Mouse (Mus musculus) kidney, adult 2 months (tissue): ENCODE measurements around the gene Olfr1496. TPM values are rescaled to one million over a fixed set of nuclear protein-coding genes. Genes with fewer than 3 reads are reported as not detected.

ENCODE experiments used
- DNase-seq: peaks from one replicate; pipeline ENCODE4 v3.0.0; 2021
- H3K27ac ChIP-seq: fragments of 200-500 bp; 2 replicates; pipeline ENCODE4 v1.5.1; 2012; ENCODE audit warnings: low read depth, low read length, control low read depth, inconsistent platforms; ENCODE audit not compliant: insufficient read depth
- H3K27me3 ChIP-seq: fragments of 200-500 bp; replicated peaks from 2 replicates; pipeline ENCODE4 v1.6.1; 2012; ENCODE audit warnings: mild to moderate bottlenecking, moderate library complexity, low read length, inconsistent platforms; ENCODE audit not compliant: control insufficient read depth, insufficient read depth
- H3K36me3 ChIP-seq: fragments of 200-500 bp; 2 replicates; pipeline ENCODE4 v1.6.1; 2012; ENCODE audit warnings: mild to moderate bottlenecking, moderate library complexity, low read length, inconsistent platforms; ENCODE audit not compliant: control insufficient read depth, insufficient read depth
- H3K4me1 ChIP-seq: fragments of 200-500 bp; 2 replicates; pipeline ENCODE4 v1.6.1; 2011; ENCODE audit warnings: low read length; ENCODE audit not compliant: control insufficient read depth, insufficient read depth
- H3K4me3 ChIP-seq: fragments of 200-500 bp; 2 replicates; pipeline ENCODE4 v1.5.1; 2011; ENCODE audit warnings: mild to moderate bottlenecking, low read depth, low read length, control low read depth; ENCODE audit not compliant: insufficient read depth
- CTCF ChIP-seq: fragments of 200-500 bp; conservative IDR thresholded peaks from 2 replicates; pipeline ENCODE4 v1.5.1; 2011; ENCODE audit warnings: low read depth, mild to moderate bottlenecking, control low read depth, low read length, moderate library complexity, mixed read lengths; ENCODE audit not compliant: insufficient read depth, insufficient read length
- POLR2A ChIP-seq: fragments of 200-500 bp; IDR thresholded peaks from one replicate; pipeline ENCODE4 v1.6.1; 2011; ENCODE audit warnings: low read depth, low read length, control low read depth
- WGBS: fragments of 180-500 bp; shearing (Covaris S2); methylation state at CpG from one replicate; pipeline ENCODE4 v1.1.7; 2018; 5-methylcytosine and 5-hydroxymethylcytosine counted together
- polyA plus RNA-seq: library from polyadenylated mRNA; depleted of rRNA; stranded (reverse); fragments of >200 nt; gene quantifications from 2 replicates; pipeline ENCODE4 v1.2.3, GENCODE M21; 2012; rRNA removed

The Olfr1496 gene
- polyA plus RNA-seq, 1 experiment = not detected

DNA sequence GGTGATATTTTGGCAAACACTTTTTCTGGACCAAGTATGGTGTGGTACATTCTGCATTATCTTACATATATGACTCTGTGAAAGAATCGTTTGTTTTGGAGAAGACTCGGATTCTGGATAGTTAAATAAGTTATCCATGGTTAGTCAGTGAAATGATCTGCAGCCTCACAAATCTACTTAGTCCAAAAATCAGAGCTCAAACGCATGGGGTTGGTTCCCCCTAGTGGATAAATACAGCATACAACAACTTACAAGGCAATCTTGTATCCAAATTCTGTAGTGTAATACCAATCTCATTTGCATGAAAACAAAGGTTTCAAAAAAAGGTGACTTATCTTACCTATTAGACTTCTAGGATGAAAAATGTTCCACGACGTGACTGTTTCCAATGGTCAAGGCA lies 41.1 kb downstream of the Olfr1496 start:
- no peaks in the 10 kb centered on the region for H3K27me3 ChIP-seq
- WGBS = 22% methylated on average over 5 of the region's 5 CpGs
- DNase-seq = no peak
- H3K36me3 ChIP-seq = no peaks in the 10 kb centered on the region
- TF ChIP-seq POLR2A (no peak), CTCF (no peak)
- no peak overlapping the region for H3K27ac ChIP-seq
- no peaks in the 10 kb centered on the region for H3K4me1 ChIP-seq
- no peak overlapping the region for H3K4me3 ChIP-seq

DNA sequence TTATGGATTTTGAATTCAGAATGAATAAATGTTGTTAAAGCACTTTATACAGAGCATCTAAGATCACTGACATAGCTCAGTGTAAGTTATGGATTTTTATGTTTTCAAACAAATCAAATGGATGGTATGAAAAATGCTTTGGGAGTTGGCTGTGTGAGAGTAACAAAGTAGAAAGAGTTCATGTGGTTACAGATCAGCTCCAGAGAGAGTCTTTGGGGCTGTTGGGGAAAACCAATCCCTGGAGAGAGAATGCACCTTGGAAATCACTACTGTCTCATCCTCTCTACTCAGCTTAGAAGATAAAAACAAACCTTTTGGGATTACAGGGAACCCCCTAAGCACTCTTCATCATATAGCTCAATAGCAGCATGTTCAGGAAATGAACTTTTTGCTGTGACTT lies 41.7 kb downstream of the Olfr1496 start, which contains the start of gene Olfr1499:
Gene Olfr1499 (minus strand): TSS at position 101 of the 400 bp plus-strand sequence.
- H3K4me3 ChIP-seq = no peak within 1 kb of the TSS
- no peak within 1 kb of the TSS for H3K27ac ChIP-seq
- TF ChIP-seq POLR2A (no peak), CTCF (no peak)
- H3K27me3 ChIP-seq = no peaks in the 10 kb centered on the region
- no peaks in the 10 kb centered on the region for H3K4me1 ChIP-seq
- no peaks in the 10 kb centered on the region for H3K36me3 ChIP-seq
- DNase-seq = no peak

DNA sequence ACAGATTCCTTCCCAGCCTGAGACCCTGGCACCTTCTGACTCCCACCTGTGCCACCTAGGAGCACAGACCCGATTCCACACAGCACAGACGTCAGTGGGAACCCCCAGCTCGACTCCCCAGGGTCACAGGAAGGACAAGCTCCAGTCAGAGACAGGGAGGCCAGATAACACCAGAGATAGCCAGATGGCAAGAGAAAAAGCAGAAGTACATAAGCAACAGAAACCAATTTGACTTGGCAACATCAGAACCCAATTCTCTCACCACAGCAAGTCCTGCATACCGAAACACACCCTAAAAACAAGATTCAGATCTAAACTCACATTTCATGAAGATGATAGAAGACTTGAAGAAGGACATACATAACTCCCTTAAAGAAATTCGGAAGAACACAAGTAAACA lies 43.2 kb downstream of the Olfr1496 start:
- TF ChIP-seq POLR2A = no peak
- no peak for TF ChIP-seq CTCF
- H3K4me1 ChIP-seq = no peaks in the 10 kb centered on the region
- H3K36me3 ChIP-seq = no peaks in the 10 kb centered on the region
- no peak overlapping the region for H3K27ac ChIP-seq
- no peak overlapping the region for H3K4me3 ChIP-seq
- no peak for DNase-seq
- H3K27me3 ChIP-seq = no peaks in the 10 kb centered on the region
- 56% methylated on average over 5 of the region's 5 CpGs for WGBS

DNA sequence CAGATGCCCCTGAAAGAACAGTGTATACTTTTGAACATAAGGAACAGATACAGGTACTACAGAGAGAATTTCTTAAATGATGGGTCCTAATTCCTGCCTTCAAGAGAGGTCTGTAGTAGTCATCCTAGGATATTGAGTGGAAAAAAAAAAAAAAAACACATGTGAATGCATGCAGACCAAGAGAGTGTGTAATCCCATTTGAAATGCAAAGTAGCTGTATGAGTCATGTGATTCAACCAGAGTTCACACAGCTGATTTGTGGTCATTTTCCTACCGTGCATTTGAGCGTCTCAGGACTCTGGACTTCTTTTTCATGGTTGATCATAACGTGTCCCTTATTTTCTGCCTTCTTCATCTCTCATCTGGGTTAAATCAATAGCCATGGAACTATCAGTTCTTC lies 50.8 kb downstream of the Olfr1496 start:
- H3K27me3 ChIP-seq = no peaks in the 10 kb centered on the region
- no peak overlapping the region for H3K27ac ChIP-seq
- H3K4me3 ChIP-seq = no peak overlapping the region
- no peak for DNase-seq
- no peaks in the 10 kb centered on the region for H3K36me3 ChIP-seq
- TF ChIP-seq CTCF (no peak), POLR2A (no peak)
- H3K4me1 ChIP-seq = no peaks in the 10 kb centered on the region
- 70% methylated on average over 3 of the region's 3 CpGs for WGBS

DNA sequence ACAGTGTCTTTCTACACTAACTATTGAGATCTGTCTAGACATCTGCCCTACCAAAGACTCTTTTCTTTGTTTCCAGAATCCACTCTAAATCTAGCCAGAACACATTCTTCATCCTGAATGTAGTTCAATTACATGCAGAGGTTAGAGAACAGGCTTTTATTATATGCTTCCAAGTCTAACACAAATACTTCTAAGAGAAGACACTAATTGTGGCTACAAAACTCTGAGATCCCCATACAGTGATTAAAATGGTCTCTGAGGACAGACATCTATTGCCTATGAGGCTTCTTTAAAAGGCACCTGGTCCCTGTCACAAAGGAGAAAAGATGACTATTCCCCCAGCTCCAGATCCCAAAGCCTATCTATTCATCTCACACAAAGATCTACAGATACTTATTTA lies 52.7 kb downstream of the Olfr1496 start, which contains the start of gene Olfr1500:
Gene Olfr1500 (minus strand): TSS at position 101 of the 400 bp plus-strand sequence.
- H3K27ac ChIP-seq = no peak within 1 kb of the TSS
- TF ChIP-seq POLR2A = no peak
- TF ChIP-seq CTCF = no peak
- DNase-seq = no peak
- no peaks in the 10 kb centered on the region for H3K36me3 ChIP-seq
- H3K4me3 ChIP-seq = no peak within 1 kb of the TSS
- H3K4me1 ChIP-seq = no peaks in the 10 kb centered on the region
- no peaks in the 10 kb centered on the region for H3K27me3 ChIP-seq

Other genes starting within 250 kb of the Olfr1496 start
- gene Olfr1480, start 250.0 kb upstream of the Olfr1496 start, polyA plus RNA-seq = not detected in 2 replicates
- gene Olfr1484, start 194.4 kb upstream of the Olfr1496 start, polyA plus RNA-seq = not detected in 2 replicates
- not detected in 2 replicates for gene Olfr1487, start 160.5 kb upstream of the Olfr1496 start, polyA plus RNA-seq
- not detected in 2 replicates for gene Olfr1489, start 146.3 kb upstream of the Olfr1496 start, polyA plus RNA-seq
- gene Olfr1490, start 126.8 kb upstream of the Olfr1496 start, polyA plus RNA-seq = not detected in 2 replicates
- not detected in 2 replicates for gene Olfr1491, start 80.6 kb upstream of the Olfr1496 start, polyA plus RNA-seq
- not detected in 2 replicates for gene Olfr1493-ps1, start 54.6 kb upstream of the Olfr1496 start, polyA plus RNA-seq
- not detected in 2 replicates for gene Olfr1494, start 38.1 kb upstream of the Olfr1496 start, polyA plus RNA-seq
- gene Olfr1495, start 13.3 kb upstream of the Olfr1496 start, polyA plus RNA-seq = not detected in 2 replicates
- not detected in 2 replicates for gene Olfr1497, start 20.3 kb downstream of the Olfr1496 start, polyA plus RNA-seq
- not detected in 2 replicates for gene Olfr1499, start 41.6 kb downstream of the Olfr1496 start, polyA plus RNA-seq
- not detected in 2 replicates for gene Olfr1500, start 52.6 kb downstream of the Olfr1496 start, polyA plus RNA-seq
- gene Olfr1501, start 72.8 kb downstream of the Olfr1496 start, polyA plus RNA-seq = not detected in 2 replicates
- not detected in 2 replicates for gene Olfr1502, start 83.9 kb downstream of the Olfr1496 start, polyA plus RNA-seq
- gene Olfr1504, start 120.0 kb downstream of the Olfr1496 start, polyA plus RNA-seq = not detected in 2 replicates
- gene Olfr1505, start 135.7 kb downstream of the Olfr1496 start, polyA plus RNA-seq = not detected in 2 replicates